Mouse (Mus musculus) liver, embryonic 14.5 days (tissue): ENCODE measurements around the gene Smarca4. TPM values are rescaled to one million over a fixed set of nuclear protein-coding genes. Genes with fewer than 3 reads are reported as not detected.

Experiments used
- ATAC-seq: fragments of 200-750 bp; cut with Nextera tagmentation; 2 replicates; pipeline ENCODE4 v1.8.0; 2017; ENCODE audit warnings: moderate number of reproducible peaks, mild to moderate bottlenecking, moderate library complexity; ENCODE audit not compliant: insufficient read depth
- DNase-seq, 3 experiments: peaks; one replicate each; pipeline ENCODE4 v3.0.0-alpha.2; 2012 to 2013; ENCODE audit warnings: low read depth in 3 of 3, low spot score in 3 of 3
- H3K27ac ChIP-seq: fragments of 300-500 bp; sonication (generic); 2 replicates; pipeline ENCODE4 v1.5.1; 2014; ENCODE audit warnings: moderate library complexity, mild to moderate bottlenecking, control low read depth, inconsistent platforms
- H3K27me3 ChIP-seq: fragments of 300-500 bp; sonication (generic); 2 replicates; pipeline ENCODE4 v1.6.1; 2014; ENCODE audit warnings: mild to moderate bottlenecking, low read length, moderate library complexity; ENCODE audit not compliant: control insufficient read depth, insufficient read depth
- H3K36me3 ChIP-seq: fragments of 300-500 bp; sonication (generic); replicated peaks from 2 replicates; pipeline ENCODE4 v1.6.1; 2014; ENCODE audit warnings: low read depth; ENCODE audit not compliant: control insufficient read depth, insufficient read depth
- H3K4me1 ChIP-seq, 2 experiments: fragments of 200-500 bp in 1 of 2; fragments of 300-500 bp in 1 of 2; sonication (generic) in 1 of 2; replicated peaks; 2 replicates each; pipeline ENCODE4 v1.6.1; 2012 to 2014; ENCODE audit warnings: antibody characterized with exemption in 1 of 2, inconsistent platforms in 1 of 2, low read length in 1 of 2; ENCODE audit not compliant: control insufficient read depth in 2 of 2, insufficient read depth in 2 of 2
- H3K4me2 ChIP-seq: fragments of 300-500 bp; sonication (generic); 2 replicates; pipeline ENCODE4 v1.6.1; 2014; ENCODE audit warnings: low read depth, mild to moderate bottlenecking, control low read depth, moderate library complexity
- H3K4me3 ChIP-seq, 2 experiments: fragments of 200-500 bp in 1 of 2; fragments of 300-500 bp in 1 of 2; sonication (generic) in 1 of 2; 2 replicates each; pipeline ENCODE4 v1.5.1; 2012 to 2014; ENCODE audit warnings: low read depth in 2 of 2, low read length in 2 of 2, mild to moderate bottlenecking in 2 of 2, control low read depth in 1 of 2, inconsistent platforms in 1 of 2, moderate library complexity in 1 of 2; ENCODE audit not compliant: insufficient read depth in 1 of 2
- H3K9ac ChIP-seq: fragments of 300-500 bp; sonication (generic); replicated peaks from 2 replicates; pipeline ENCODE4 v1.6.1; 2014; ENCODE audit warnings: mild to moderate bottlenecking, control low read depth, moderate library complexity
- H3K9me3 ChIP-seq: fragments of 300-500 bp; sonication (generic); 2 replicates; pipeline ENCODE4 v1.6.1; 2016; ENCODE audit warnings: low read length, mixed read lengths; ENCODE audit not compliant: control insufficient read depth
- CTCF ChIP-seq: IDR thresholded peaks from 2 replicates; pipeline ENCODE4 v1.5.1; 2016; ENCODE audit warnings: antibody characterized with exemption, low read depth, control low read depth
- EP300 ChIP-seq: IDR thresholded peaks from 2 replicates; pipeline ENCODE4 v1.6.1; 2016; ENCODE audit warnings: antibody characterized with exemption, low read depth
- WGBS: fragments of 180-500 bp; shearing (Covaris S2); extraction: QIAGEN DNeasy Blood & Tissue Kit; methylation state at CpG from one replicate; pipeline ENCODE4 v1.1.7; 2014; ENCODE audit not compliant: insufficient replicate concordance; 5-methylcytosine and 5-hydroxymethylcytosine counted together
- polyA plus RNA-seq, 2 experiments: library from polyadenylated mRNA; depleted of rRNA in 1 of 2; stranded (reverse) in 1 of 2; unstranded in 1 of 2; fragments of >200 nt; fragmentation: Nextera tagmentation in 1 of 2; extraction: Ambion mirVana in 1 of 2; gene quantifications; 2 replicates each; pipeline versions ENCODE4 v1.2.1 to v1.2.3; 2012 to 2014

Smarca4 gene
- polyA plus RNA-seq, 2 experiments, result 17.7 to 20.6 TPM

DNA sequence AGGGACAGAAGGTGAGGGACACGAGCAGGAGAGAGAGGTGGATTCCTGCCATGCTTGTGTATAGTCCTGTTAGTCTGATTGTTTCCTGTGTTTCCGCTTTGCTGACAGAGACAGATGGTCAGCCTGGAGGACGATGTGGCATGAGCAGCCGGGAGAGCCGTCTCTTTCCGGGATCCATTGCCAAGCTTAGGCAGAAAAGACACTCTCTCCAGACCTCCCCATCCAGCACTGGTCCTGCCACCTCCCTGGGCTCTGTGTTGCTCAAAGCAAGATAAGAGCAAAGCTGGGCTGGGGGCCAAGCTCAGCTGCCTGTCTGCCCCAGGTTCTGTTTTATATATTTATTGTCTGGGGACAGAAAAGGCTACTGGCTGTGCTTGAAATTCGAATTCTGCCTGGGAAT, 132.1 kb downstream of the Smarca4 start:
- Histone ChIP-seq H3K4me2 (no peak overlapping the region), H3K4me3 (no peak overlapping the region), H3K9ac (no peak overlapping the region), H3K9me3 (no peaks in the 10 kb centered on the region), H3K4me1 (no peaks in the 10 kb centered on the region), H3K36me3 (peaks cover 33% of the 10 kb centered on the region), H3K27me3 (no peaks in the 10 kb centered on the region), H3K27ac (no peak overlapping the region)
- DNase-seq (no peak), ATAC-seq (no peak)
- TF ChIP-seq EP300, result no peak
- no peak for TF ChIP-seq CTCF
- WGBS, result 64% methylated on average over 7 of the region's 7 CpGs

DNA sequence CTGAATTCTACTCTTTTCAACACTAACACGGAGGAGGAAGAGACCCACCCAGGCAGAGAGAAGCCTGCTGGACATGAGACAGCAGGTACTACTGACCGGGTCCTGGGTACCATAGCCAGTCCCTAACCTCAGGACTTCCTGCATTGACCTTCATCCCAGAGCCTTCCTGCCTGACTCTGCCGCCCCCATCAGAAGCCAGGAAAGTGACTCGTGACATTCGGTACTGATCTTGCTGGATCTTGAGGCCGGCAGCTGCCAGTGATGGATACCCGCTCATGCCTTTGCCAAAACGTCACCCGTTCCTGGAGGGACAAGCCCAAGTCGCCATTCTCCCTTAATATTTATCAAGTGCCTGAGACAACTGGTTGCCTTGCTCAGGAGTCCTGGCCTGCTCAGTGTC, 132.5 kb downstream of the Smarca4 start:
- no peak for ATAC-seq
- Histone ChIP-seq H3K27ac (no peak overlapping the region), H3K27me3 (no peaks in the 10 kb centered on the region), H3K4me1 (no peaks in the 10 kb centered on the region), H3K4me3 (no peak overlapping the region), H3K9ac (no peak overlapping the region), H3K4me2 (no peak overlapping the region), H3K36me3 (peaks cover 33% of the 10 kb centered on the region), H3K9me3 (no peaks in the 10 kb centered on the region)
- 79% methylated on average over 10 of the region's 10 CpGs for WGBS
- no peak for DNase-seq
- TF ChIP-seq CTCF (no peak), EP300 (no peak)

DNA sequence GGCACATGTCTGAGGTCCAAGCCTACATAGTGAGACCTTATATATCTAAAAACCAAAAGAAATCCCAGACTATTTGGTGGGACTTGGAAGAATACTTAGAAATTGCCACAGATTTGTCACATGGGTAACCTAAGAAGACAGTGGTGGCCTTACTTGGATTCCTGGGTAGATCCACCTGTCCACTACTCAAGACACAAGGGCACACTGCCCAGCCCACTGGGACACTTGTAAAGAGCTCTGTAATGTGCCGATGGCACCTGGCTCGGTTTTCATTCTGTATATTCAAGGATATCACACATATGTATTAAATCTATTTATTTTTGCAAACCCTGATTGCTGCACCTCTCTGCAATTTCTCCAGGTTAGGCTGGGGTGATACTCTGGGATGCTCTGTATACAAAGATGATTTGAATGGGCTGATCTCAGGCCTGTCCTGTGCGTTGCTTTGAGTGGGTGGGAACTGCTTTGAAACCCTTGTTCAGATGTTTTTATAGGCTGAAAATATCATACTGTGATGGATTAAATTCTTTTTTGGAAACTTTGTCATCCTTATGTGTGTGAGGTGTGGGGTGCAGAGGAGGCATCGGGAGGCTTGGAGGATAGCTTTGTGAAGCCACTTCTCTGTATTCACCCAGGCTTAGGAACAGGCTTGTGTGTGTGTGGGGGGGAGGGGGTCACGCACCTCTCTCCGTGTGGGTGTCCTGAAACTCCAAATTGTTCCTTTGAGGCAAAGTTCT, 133.6 kb downstream of the Smarca4 start:
- TF ChIP-seq CTCF (no peak), EP300 (no peak)
- H3K4me2 ChIP-seq, result no peak overlapping the region
- peaks cover 27% of the 10 kb centered on the region for H3K36me3 ChIP-seq
- H3K27me3 ChIP-seq, result no peaks in the 10 kb centered on the region
- no peaks in the 10 kb centered on the region for H3K9me3 ChIP-seq
- WGBS, result 72% methylated on average over 6 of the region's 6 CpGs
- H3K27ac ChIP-seq, result no peak overlapping the region
- ATAC-seq (no peak), DNase-seq (no peak)
- no peaks in the 10 kb centered on the region for H3K4me1 ChIP-seq
- H3K9ac ChIP-seq, result no peak overlapping the region
- no peak overlapping the region for H3K4me3 ChIP-seq

GRCm38 (mm10) chr9:21750370-21750769, 134.4 kb downstream of the Smarca4 start:
- H3K27me3 ChIP-seq, result no peaks in the 10 kb centered on the region
- H3K4me3 ChIP-seq, result no peak overlapping the region
- no peak overlapping the region for H3K4me2 ChIP-seq
- H3K4me1 ChIP-seq, result no peaks in the 10 kb centered on the region
- ATAC-seq (no peak), DNase-seq (no peak)
- no peak overlapping the region for H3K9ac ChIP-seq
- H3K27ac ChIP-seq, result no peak overlapping the region
- WGBS, result 74% methylated on average over 3 of the region's 3 CpGs
- no peak for TF ChIP-seq EP300
- no peak for TF ChIP-seq CTCF
- peaks cover 20% of the 10 kb centered on the region for H3K36me3 ChIP-seq
- H3K9me3 ChIP-seq, result no peaks in the 10 kb centered on the region

- H3K36me3 ChIP-seq, result peaks cover 17% of the 10 kb centered on the region
- H3K27me3 ChIP-seq, result no peaks in the 10 kb centered on the region
- no peaks in the 10 kb centered on the region for H3K4me1 ChIP-seq
- no peak overlapping the region for H3K9ac ChIP-seq
- H3K4me3 ChIP-seq, result no peak overlapping the region
- no peak overlapping the region for H3K27ac ChIP-seq
- no peaks in the 10 kb centered on the region for H3K9me3 ChIP-seq
- 62% methylated on average over 6 of the region's 6 CpGs for WGBS
- H3K4me2 ChIP-seq, result no peak overlapping the region
- no peak for TF ChIP-seq CTCF
- no peak for TF ChIP-seq EP300
- no peak for DNase-seq
- ATAC-seq, result no peak
These were observed 135.4 kb downstream of the Smarca4 start for GRCm38 (mm10) chr9:21751347-21751746.
